Mouse (Mus musculus): Measurements from ENCODE around the gene Bcl7a.

DNA sequence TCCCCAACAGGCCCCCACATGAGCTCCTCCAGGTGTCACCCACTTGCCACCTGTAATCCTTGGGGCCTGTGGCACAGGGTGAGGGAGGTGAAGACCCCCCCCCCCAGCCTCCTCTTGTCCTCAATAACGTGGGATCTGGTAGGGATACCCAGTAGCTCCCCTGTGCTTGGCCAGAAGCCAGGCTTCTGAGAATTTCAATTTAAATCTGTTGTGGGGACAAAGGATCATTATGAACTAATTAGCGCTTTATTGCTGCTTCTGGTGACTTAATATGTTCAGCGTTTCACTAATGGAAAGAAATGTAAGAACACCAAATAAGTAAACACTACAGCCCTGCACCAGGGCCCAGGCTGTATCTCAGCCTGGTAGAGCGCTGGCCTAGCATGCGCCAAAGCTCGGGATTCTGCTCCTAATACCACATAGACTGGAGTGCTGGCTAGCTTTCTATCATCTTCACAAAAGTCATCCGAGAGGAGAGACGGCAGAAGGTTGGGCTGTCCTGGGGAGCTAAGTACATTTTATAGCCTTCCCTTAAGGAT, 43.1 kb upstream of the Bcl7a start:
- TF ChIP-seq CTCF (IDR thresholded peaks at IDR 0.05; ENCODE audit: low read depth, low read length) (no peak), POLR2A (IDR thresholded peaks at IDR 0.05; ENCODE audit: borderline replicate concordance, low read depth, low read length) (no peak)

All from bone marrow macrophage, adult 2 months (primary cell).